Mouse (Mus musculus) fat pad, adult 2 months (tissue): Measurements from ENCODE around the gene Ostm1.

ENCODE experiments used
- DNase-seq: peaks from one replicate; pipeline ENCODE4 v3.0.0-alpha.2; 2011; ENCODE audit warnings: low read depth, low spot score; ENCODE audit errors: extremely low read depth

The Ostm1 gene

GRCm38 (mm10) chr10:42734546-42735060, 151.0 kb downstream of the Ostm1 start:
- DNase-seq: no peak

DNA sequence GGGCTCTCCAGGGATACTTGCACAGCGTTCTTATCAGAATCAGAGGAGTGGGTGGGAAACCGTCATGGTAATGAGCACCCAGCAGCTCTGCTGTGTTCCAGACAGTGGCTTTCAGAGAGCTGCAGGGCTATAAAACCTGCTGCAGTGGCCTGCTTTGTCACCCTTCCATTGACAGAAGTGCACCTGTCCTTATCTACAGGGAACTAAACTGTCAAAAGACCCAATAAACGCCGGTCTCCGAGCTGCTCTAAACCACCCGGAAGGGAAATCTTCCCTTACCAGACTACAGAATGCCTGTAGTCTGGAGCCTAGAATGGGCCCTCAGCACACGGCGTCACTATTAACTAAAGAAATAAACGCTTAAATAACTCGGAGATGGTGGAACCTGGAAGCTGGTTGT, 168.2 kb downstream of the Ostm1 start:
- no peak for DNase-seq
